Mouse (Mus musculus) limb, embryonic 13.5 days (tissue): ENCODE measurements at regions not wholly inside any gene's neighbourhood (a gene's known extent, or its start where the extent isn't known, plus 50 kb on each side); places are given as distances from the start of the nearest gene placed in this dataset.
A peak's percentile ranks its signal among the peaks of the same experiment; 100 is the strongest.

ENCODE experiments used
- ATAC-seq: fragments of 200-750 bp; cut with Nextera tagmentation; 2 replicates; pipeline ENCODE4 v1.8.0; 2017; ENCODE audit warnings: low read depth, moderate number of reproducible peaks, moderate TSS enrichment; ENCODE audit not compliant: low FRiP score
- H3K27ac ChIP-seq: fragments of 300-500 bp; sonication (generic); 2 replicates; pipeline ENCODE4 v1.5.1; 2015; ENCODE audit warnings: inconsistent platforms, mild to moderate bottlenecking, moderate library complexity
- H3K27me3 ChIP-seq: fragments of 300-500 bp; sonication (generic); 2 replicates; pipeline ENCODE4 v1.6.1; 2015; ENCODE audit warnings: mild to moderate bottlenecking, inconsistent platforms
- H3K36me3 ChIP-seq: fragments of 300-500 bp; sonication (generic); 2 replicates; pipeline ENCODE4 v1.6.1; 2015; ENCODE audit warnings: inconsistent platforms, mild to moderate bottlenecking, moderate library complexity
- H3K4me1 ChIP-seq: fragments of 300-500 bp; sonication (generic); 2 replicates; pipeline ENCODE4 v1.6.1; 2015; ENCODE audit warnings: inconsistent platforms
- H3K4me2 ChIP-seq: fragments of 300-500 bp; sonication (generic); replicated peaks from 2 replicates; pipeline ENCODE4 v1.6.1; 2015; ENCODE audit warnings: inconsistent platforms, mild to moderate bottlenecking, moderate library complexity
- H3K4me3 ChIP-seq: fragments of 300-500 bp; sonication (generic); 2 replicates; pipeline ENCODE4 v1.5.1; 2015; ENCODE audit warnings: moderate library complexity, mild to moderate bottlenecking, inconsistent platforms
- H3K9ac ChIP-seq: fragments of 300-500 bp; sonication (generic); 2 replicates; pipeline ENCODE4 v1.6.1; 2015; ENCODE audit warnings: mild to moderate bottlenecking, inconsistent platforms
- H3K9me3 ChIP-seq: fragments of 300-500 bp; sonication (generic); 2 replicates; pipeline ENCODE4 v1.6.1; 2016; ENCODE audit warnings: inconsistent platforms
- WGBS: fragments of 180-500 bp; shearing (Covaris S2); methylation state at CpG from one replicate; pipeline ENCODE4 v1.1.7; 2015; 5-methylcytosine and 5-hydroxymethylcytosine counted together

GRCm38 (mm10) chr14:45878428-45878827 lies 220.5 kb upstream of the Ddhd1 start:
- Histone ChIP-seq H3K36me3 (no peaks in the 10 kb centered on the region), H3K9me3 (no peaks in the 10 kb centered on the region), H3K27me3 (peaks cover 3% of the 10 kb centered on the region; the same call in 1 of the 2 replicates), H3K4me2 (no peak overlapping the region; the same call in 1 of the 2 replicates), H3K27ac (no peak overlapping the region), H3K4me3 (no peak overlapping the region), H3K9ac (no peak overlapping the region), H3K4me1 (no peaks in the 10 kb centered on the region)
- WGBS = 12% methylated on average over 9 of the region's 9 CpGs
- no peak; the same call in 1 of the 2 replicates for ATAC-seq

DNA sequence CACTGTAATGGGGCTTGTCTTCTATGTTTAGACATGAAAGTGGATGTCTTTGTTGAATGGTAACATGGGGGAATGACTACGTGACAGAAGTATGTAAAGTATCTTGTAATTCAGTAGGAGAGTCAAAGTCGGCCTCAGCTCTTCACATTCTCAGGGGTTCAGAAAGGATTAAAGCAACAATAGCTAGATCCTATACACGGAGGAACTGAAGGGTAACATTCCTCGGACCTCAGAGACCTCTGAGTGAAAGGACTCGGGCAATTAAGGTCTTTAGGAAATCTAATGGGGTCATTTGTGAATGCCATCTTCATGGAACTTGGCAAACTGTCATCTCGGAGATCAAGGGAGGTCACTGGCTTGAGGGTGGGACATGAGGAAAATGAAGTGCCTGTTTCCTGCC lies 262.8 kb upstream of the Ddhd1 start:
- no peak overlapping the region for H3K27ac ChIP-seq
- no peaks in the 10 kb centered on the region for H3K36me3 ChIP-seq
- peaks cover 27% of the 10 kb centered on the region; the same call in 1 of the 2 replicates for H3K27me3 ChIP-seq
- no peaks in the 10 kb centered on the region for H3K9me3 ChIP-seq
- 20% methylated on average over 6 of the region's 6 CpGs for WGBS
- no peak for ATAC-seq
- no peak overlapping the region for H3K9ac ChIP-seq
- H3K4me3 ChIP-seq = no peak overlapping the region
- H3K4me1 ChIP-seq = 0 out of 2 replicates have a peak, but pooled peaks cover 8% of the 10 kb centered on the region
- no peak overlapping the region for H3K4me2 ChIP-seq

DNA sequence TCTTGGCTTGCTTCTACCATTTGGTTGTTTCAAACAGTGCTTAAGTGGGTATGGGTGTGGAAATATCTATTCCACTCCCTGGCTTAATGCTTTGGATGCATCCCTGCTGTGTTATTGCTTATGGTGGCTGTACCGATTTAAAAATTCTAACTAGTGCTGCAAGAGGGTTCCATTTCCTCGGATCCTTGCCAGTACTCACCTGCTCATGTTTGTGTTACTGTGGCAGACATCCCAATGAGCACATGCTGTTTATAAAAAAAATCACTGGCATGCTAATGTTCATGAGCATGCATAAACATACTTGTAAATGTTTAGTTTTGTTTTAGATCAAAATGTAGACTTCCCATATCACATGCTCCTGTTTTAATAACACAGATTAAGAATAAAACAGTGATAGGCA lies 285.6 kb upstream of the Ddhd1 start:
- Histone ChIP-seq H3K9me3 (no peaks in the 10 kb centered on the region), H3K27ac (no peak overlapping the region), H3K4me1 (peaks cover 23% of the 10 kb centered on the region), H3K27me3 (peaks cover 13% of the 10 kb centered on the region; the same call in 1 of the 2 replicates), H3K4me2 (no peak overlapping the region), H3K9ac (no peak overlapping the region), H3K4me3 (no peak overlapping the region), H3K36me3 (no peaks in the 10 kb centered on the region)
- WGBS = 36% methylated on average over 2 of the region's 2 CpGs
- no peak for ATAC-seq

- Histone ChIP-seq H3K4me3 (no peak overlapping the region), H3K36me3 (no peaks in the 10 kb centered on the region), H3K27me3 (peaks cover 13% of the 10 kb centered on the region; the same call in 1 of the 2 replicates), H3K9me3 (no peaks in the 10 kb centered on the region), H3K4me2 (no peak overlapping the region), H3K27ac (no peak overlapping the region), H3K4me1 (peaks cover 23% of the 10 kb centered on the region), H3K9ac (no peak overlapping the region)
- ATAC-seq = no peak
- 38% methylated on average over 5 of the region's 5 CpGs for WGBS
Measured at GRCm38 (mm10) chr14:45944101-45944500, 286.2 kb upstream of the Ddhd1 start.

- ATAC-seq = no peak
Measured at GRCm38 (mm10) chr14:45944506-45944905, 286.6 kb upstream of the Ddhd1 start.

GRCm38 (mm10) chr14:45956624-45957023 lies 298.7 kb upstream of the Ddhd1 start:
- no peak overlapping the region for H3K27ac ChIP-seq
- no peaks in the 10 kb centered on the region for H3K36me3 ChIP-seq
- 45% methylated on average over 8 of the region's 8 CpGs for WGBS
- no peaks in the 10 kb centered on the region for H3K9me3 ChIP-seq
- no peaks in the 10 kb centered on the region for H3K4me1 ChIP-seq
- H3K4me2 ChIP-seq = no peak overlapping the region
- no peak overlapping the region for H3K9ac ChIP-seq
- H3K27me3 ChIP-seq = no peaks in the 10 kb centered on the region
- ATAC-seq = no peak
- H3K4me3 ChIP-seq = no peak overlapping the region

More at GRCm38 (mm10) chr14:45944506-45944905, 286.6 kb upstream of the Ddhd1 start:
- Histone ChIP-seq H3K27me3 (peaks cover 13% of the 10 kb centered on the region; the same call in 1 of the 2 replicates), H3K36me3 (no peaks in the 10 kb centered on the region), H3K27ac (no peak overlapping the region), H3K4me3 (no peak overlapping the region), H3K9ac (no peak overlapping the region), H3K9me3 (no peaks in the 10 kb centered on the region), H3K4me1 (peaks cover 23% of the 10 kb centered on the region), H3K4me2 (no peak overlapping the region)
- WGBS = 11% methylated on average over 8 of the region's 8 CpGs

DNA sequence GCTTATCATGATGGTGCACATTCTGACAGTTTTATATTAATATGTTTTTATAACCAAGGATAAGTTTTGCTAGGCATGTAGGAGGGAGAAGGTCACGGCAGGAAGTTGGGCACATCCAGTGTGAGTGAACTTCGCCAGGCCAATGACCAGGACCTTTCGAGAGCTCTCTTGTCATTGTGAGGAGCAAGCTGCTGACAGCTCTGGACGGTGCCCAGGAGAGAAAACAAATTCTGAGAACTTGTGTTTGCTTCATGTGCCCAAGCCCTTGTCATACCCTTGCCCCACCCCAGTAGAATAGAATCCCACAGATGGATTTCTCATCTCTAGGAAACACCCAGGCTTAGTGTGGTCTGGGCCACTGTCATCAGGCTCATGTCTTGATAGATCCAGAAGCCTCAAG lies 304.5 kb upstream of the Ddhd1 start:
- Histone ChIP-seq H3K4me2 (no peak overlapping the region), H3K9ac (no peak overlapping the region), H3K36me3 (no peaks in the 10 kb centered on the region), H3K27ac (no peak overlapping the region), H3K4me3 (no peak overlapping the region), H3K9me3 (no peaks in the 10 kb centered on the region), H3K4me1 (peaks cover 4% of the 10 kb centered on the region), H3K27me3 (no peaks in the 10 kb centered on the region)
- WGBS = 92% methylated on average over 4 of the region's 4 CpGs
- no peak for ATAC-seq

DNA sequence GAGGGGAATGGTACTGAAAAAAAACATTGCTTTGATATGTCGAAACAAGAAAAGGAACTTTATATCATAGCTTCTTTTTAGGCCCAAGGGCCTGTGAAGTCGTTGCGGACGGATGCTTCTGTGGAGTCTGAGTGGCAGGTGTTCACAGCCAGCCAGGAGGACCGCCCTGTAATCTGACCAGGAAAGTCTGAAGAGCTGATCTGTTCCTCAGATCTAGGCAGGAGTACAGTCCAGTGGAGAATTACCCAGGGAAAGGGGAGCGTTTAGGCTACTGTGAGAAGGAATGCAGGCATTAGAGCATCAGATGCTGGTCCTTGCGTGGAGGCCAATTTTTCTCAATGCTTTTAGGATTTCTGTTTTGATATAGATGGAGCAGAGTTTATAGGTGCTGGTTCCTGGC lies 306.1 kb upstream of the Ddhd1 start:
- no peaks in the 10 kb centered on the region for H3K9me3 ChIP-seq
- H3K36me3 ChIP-seq = no peaks in the 10 kb centered on the region
- WGBS = 49% methylated on average over 7 of the region's 7 CpGs
- H3K4me3 ChIP-seq = no peak overlapping the region
- no peak for ATAC-seq
- no peak overlapping the region for H3K9ac ChIP-seq
- no peak overlapping the region for H3K4me2 ChIP-seq
- H3K4me1 ChIP-seq = peaks cover 4% of the 10 kb centered on the region
- no peaks in the 10 kb centered on the region for H3K27me3 ChIP-seq
- H3K27ac ChIP-seq = no peak overlapping the region

GRCm38 (mm10) chr14:45983206-45983857 lies 325.4 kb upstream of the Ddhd1 start:
- Histone ChIP-seq H3K27me3 (peaks cover 18% of the 10 kb centered on the region), H3K4me3 (no peak overlapping the region), H3K4me1 (peaks cover 22% of the 10 kb centered on the region), H3K4me2 (no peak overlapping the region), H3K27ac (no peak overlapping the region), H3K9me3 (no peaks in the 10 kb centered on the region), H3K9ac (no peak overlapping the region), H3K36me3 (no peaks in the 10 kb centered on the region)
- 79% methylated on average over 7 of the region's 7 CpGs for WGBS
- ATAC-seq = no peak

DNA sequence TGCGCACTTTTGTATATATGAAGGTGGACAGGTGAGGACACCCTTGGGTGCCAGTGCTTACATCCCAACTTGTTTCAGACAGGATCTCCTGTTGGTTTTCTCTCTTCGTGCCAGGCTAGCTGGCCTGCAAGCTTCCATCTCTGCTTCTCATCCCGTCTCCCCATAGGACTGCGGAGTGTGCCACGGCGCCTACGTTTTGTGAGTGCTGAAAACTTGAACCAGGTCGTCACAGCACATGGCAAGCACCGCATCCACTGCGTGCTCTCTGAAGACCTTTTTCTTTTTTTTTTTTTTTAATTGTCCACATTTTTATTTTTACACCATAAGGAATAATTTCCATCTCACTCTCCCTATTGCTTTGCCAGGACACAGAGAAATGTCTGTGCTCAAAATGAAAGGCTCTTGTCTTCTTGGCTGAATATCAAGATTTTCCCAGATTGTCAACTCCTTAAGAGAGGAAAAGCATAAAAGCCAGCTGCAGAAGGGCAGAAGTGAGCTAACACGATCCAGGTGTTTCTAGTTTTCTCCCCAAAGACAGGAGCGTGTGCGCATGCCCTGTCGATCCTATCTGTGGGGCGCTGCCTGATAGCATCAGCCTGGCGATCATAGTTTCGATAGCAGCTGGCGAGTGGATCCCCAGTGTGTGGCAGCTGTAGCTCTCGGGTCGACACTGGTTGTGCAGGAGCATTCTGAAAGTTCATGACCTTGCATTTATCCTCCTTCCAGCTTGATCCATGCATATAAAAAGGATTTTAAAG lies 326.4 kb upstream of the Ddhd1 start:
- H3K27ac ChIP-seq = no peak overlapping the region; the same call in 1 of the 2 replicates
- no peak overlapping the region for H3K9ac ChIP-seq
- peak overlapping the region; percentile 17 for H3K4me3 ChIP-seq
- peaks cover 31% of the 10 kb centered on the region for H3K4me1 ChIP-seq
- H3K27me3 ChIP-seq = peaks cover 22% of the 10 kb centered on the region
- ATAC-seq = peak; percentile 73
- no peaks in the 10 kb centered on the region for H3K9me3 ChIP-seq
- no peaks in the 10 kb centered on the region for H3K36me3 ChIP-seq
- H3K4me2 ChIP-seq = peak overlapping the region; percentile 59
- WGBS = 24% methylated on average over 20 of the region's 20 CpGs

DNA sequence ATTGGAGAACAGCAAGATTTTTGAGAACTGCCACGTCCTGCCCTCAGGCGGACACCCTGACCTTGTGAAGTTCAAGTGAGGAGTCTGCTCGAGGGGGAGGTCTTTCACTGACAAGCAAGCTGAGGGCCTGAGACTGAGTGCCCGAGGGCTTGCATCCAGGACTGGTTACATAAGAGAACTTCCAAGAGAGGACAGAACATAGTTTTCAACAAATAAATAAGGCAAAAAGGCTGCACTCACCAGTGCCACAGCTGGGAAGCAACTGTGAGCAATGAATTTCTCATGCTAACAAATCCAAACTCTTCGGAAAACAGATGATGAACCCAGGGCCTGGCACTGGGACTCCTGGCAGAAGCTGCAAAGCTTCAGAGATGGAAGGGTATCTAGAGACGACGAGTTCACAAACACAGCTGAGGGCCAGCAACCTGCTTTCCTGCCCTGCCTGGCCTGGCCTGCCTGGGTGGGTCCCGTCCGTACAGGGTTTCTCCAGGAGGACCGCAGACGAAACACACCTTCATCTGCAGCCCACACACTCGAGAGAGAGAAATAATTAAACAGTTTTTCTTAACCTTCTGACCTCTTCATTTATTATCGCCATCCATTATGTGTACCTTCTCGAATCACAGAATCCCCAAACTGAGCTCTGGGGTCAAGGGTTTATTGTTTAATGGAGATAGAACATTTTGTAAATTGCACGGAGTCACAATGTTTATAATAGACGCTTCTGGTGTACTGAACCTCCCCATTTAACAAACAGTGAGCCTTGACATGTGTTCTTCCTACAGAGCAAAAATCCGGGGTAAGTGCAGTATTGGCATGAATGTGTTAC lies 334.3 kb upstream of the Ddhd1 start:
- Histone ChIP-seq H3K4me3 (no peak overlapping the region), H3K9me3 (no peaks in the 10 kb centered on the region), H3K36me3 (no peaks in the 10 kb centered on the region), H3K4me1 (peaks cover 35% of the 10 kb centered on the region), H3K27me3 (peaks cover 36% of the 10 kb centered on the region), H3K27ac (no peak overlapping the region), H3K4me2 (no peak overlapping the region), H3K9ac (no peak overlapping the region)
- ATAC-seq = no peak
- WGBS = 31% methylated on average over 17 of the region's 17 CpGs

- H3K9ac ChIP-seq = no peak overlapping the region
- peaks cover 30% of the 10 kb centered on the region for H3K27me3 ChIP-seq
- no peak for ATAC-seq
- H3K36me3 ChIP-seq = no peaks in the 10 kb centered on the region
- H3K4me1 ChIP-seq = peaks cover 35% of the 10 kb centered on the region
- 50% methylated on average over 4 of the region's 4 CpGs for WGBS
- H3K27ac ChIP-seq = no peak overlapping the region
- H3K4me3 ChIP-seq = no peak overlapping the region
- H3K4me2 ChIP-seq = no peak overlapping the region
- no peaks in the 10 kb centered on the region for H3K9me3 ChIP-seq
Measured at GRCm38 (mm10) chr14:45992870-45993135, 334.9 kb upstream of the Ddhd1 start.
